46 mouse cellular contexts compared by ENCODE assay signal in the genomic region with DNA sequence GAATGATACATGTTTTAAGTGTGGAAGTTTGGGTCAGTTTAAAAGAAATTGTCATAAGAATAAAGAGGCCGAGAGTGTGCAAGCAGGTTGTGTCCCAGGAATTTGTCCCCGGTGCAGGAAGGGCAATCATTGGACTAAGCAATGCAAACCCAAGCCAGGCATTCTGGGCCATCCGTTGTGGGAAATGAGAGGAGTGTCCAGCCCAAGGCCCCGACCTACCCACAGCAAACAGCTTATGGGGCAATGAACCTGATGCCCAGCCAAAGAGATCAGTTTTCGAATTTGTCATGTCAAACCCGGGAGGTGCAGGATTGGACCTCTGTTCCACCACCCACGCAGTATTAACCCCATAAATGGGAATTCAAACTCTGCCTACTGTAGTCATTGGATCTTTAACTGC. TPM values are rescaled to one million over a fixed set of nuclear protein-coding genes. Genes with fewer than 3 reads are reported as not detected.
"Had no signal": no experiment of that assay in that cellular context is flagged by ENCODE, and none has a peak within 500 bp of the region (broad histone marks: within the 10 kb centered on the region; RNA-seq: fewer than 3 reads in every experiment).

No protein-coding gene starts in this region.

- H3K27ac ChIP-seq: left cerebral cortex, adult 2 months; limb, embryonic 10.5 days; limb, embryonic 12.5 days; limb, embryonic 13.5 days; limb, embryonic 15.5 days; liver, embryonic 13.5 days; liver, embryonic 14.5 days; liver, embryonic 15.5 days; lung, embryonic 15.5 days; macrophage; midbrain, embryonic 10.5 days; midbrain, embryonic 12.5 days; midbrain, embryonic 13.5 days; midbrain, embryonic 15.5 days; neural tube, embryonic 12.5 days had no signal

- H3K27me3 ChIP-seq: limb, embryonic 12.5 days; limb, embryonic 13.5 days; limb, embryonic 15.5 days; liver, embryonic 13.5 days; liver, embryonic 15.5 days; lung, embryonic 15.5 days; megakaryocyte, embryonic 14.5 days; midbrain, embryonic 12.5 days; midbrain, embryonic 13.5 days; midbrain, embryonic 15.5 days; neural tube, embryonic 12.5 days had no signal

- ATAC-seq: liver, postnatal 0 days; midbrain, embryonic 13.5 days; midbrain, embryonic 15.5 days; midbrain, embryonic 16.5 days had no signal

- H3K36me3 ChIP-seq: limb, embryonic 10.5 days; limb, embryonic 12.5 days; limb, embryonic 13.5 days; limb, embryonic 15.5 days; liver, embryonic 13.5 days; liver, embryonic 15.5 days; lung, embryonic 15.5 days; midbrain, embryonic 10.5 days; midbrain, embryonic 12.5 days; midbrain, embryonic 13.5 days; midbrain, embryonic 15.5 days; neural tube, embryonic 12.5 days had no signal

- H3K4me3 ChIP-seq: left cerebral cortex, adult 2 months; limb, embryonic 10.5 days; limb, embryonic 12.5 days; limb, embryonic 13.5 days; limb, embryonic 15.5 days; liver, embryonic 13.5 days; liver, embryonic 15.5 days; lung, embryonic 15.5 days; megakaryocyte, embryonic 14.5 days; midbrain, embryonic 10.5 days; midbrain, embryonic 12.5 days; midbrain, embryonic 13.5 days; midbrain, embryonic 15.5 days; myocyte; neural tube, embryonic 12.5 days had no signal

- H3K9ac ChIP-seq: limb, embryonic 12.5 days; limb, embryonic 13.5 days; limb, embryonic 15.5 days; liver, embryonic 13.5 days; liver, embryonic 14.5 days; liver, embryonic 15.5 days; liver, postnatal 0 days; lung, embryonic 14.5 days; lung, embryonic 15.5 days; midbrain, embryonic 12.5 days; midbrain, embryonic 13.5 days; midbrain, embryonic 15.5 days; neural tube, embryonic 12.5 days had no signal

- H3K9me3 ChIP-seq: limb, embryonic 10.5 days; limb, embryonic 15.5 days; liver, embryonic 15.5 days; lung, embryonic 15.5 days; midbrain, embryonic 15.5 days had no signal

- DNase-seq: left cerebral cortex, postnatal 4 days; liver; liver, embryonic 13.5 days; liver, postnatal 0 days; lung, adult 18-20 months; lung, adult 2 months; lung, embryonic 14.5 days; lung, postnatal 10 days; lung, postnatal 14 days; lung, postnatal 36 days; midbrain, embryonic 14.5 days had no signal

- H3K4me1 ChIP-seq: limb, embryonic 10.5 days; limb, embryonic 12.5 days; limb, embryonic 13.5 days; limb, embryonic 15.5 days; liver, embryonic 13.5 days; liver, embryonic 15.5 days; lung, embryonic 15.5 days; megakaryocyte, embryonic 14.5 days; midbrain, embryonic 10.5 days; midbrain, embryonic 12.5 days; midbrain, embryonic 13.5 days; midbrain, embryonic 15.5 days; neural tube, embryonic 12.5 days had no signal

- H3K4me2 ChIP-seq: limb, embryonic 12.5 days; limb, embryonic 13.5 days; limb, embryonic 15.5 days; liver, embryonic 11.5 days; liver, embryonic 13.5 days; liver, embryonic 15.5 days; lung, embryonic 14.5 days; lung, embryonic 15.5 days; midbrain, embryonic 11.5 days; midbrain, embryonic 12.5 days; midbrain, embryonic 13.5 days; midbrain, embryonic 15.5 days; neural tube, embryonic 12.5 days had no signal

RNA-seq across cellular contexts. Expression of gene Mug2, which starts 30.9 kb away (rescaled TPM):
- total RNA-seq: left cerebral cortex, adult 18-20 months; left cerebral cortex, adult 2 months; left cerebral cortex, adult 8-10 months; left cerebral cortex, postnatal 10 days; left cerebral cortex, postnatal 14 days; left cerebral cortex, postnatal 25 days; left cerebral cortex, postnatal 36 days; left cerebral cortex, postnatal 4 days; megakaryocyte progenitor cell, adult 5-6 weeks; megakaryocyte, adult 5-6 weeks; megakaryocyte-erythroid progenitor cell, adult 5-6 weeks; midbrain, postnatal 0 days; monocyte, adult 5-6 weeks had no signal
- polyA plus RNA-seq: limb, embryonic 10.5 days; limb, embryonic 11.5 days; limb, embryonic 12.5 days; limb, embryonic 13.5 days; limb, embryonic 14.5 days; limb, embryonic 15.5 days; liver, embryonic 11.5 days; liver, embryonic 13.5 days; liver, embryonic 14.5 days; liver, embryonic 15.5 days; liver, embryonic 16.5 days; lung, embryonic 14.5 days; lung, embryonic 15.5 days; lung, embryonic 16.5 days; macrophage; midbrain, embryonic 10.5 days; midbrain, embryonic 11.5 days; midbrain, embryonic 12.5 days; midbrain, embryonic 13.5 days; midbrain, embryonic 14.5 days; midbrain, embryonic 15.5 days; midbrain, embryonic 16.5 days; midbrain, postnatal 0 days; myocyte; neural tube, embryonic 11.5 days; neural tube, embryonic 12.5 days had no signal
